In genomic region chr10:39772259-39772658, GRCm38 (mm10) we compare ENCODE assay signal across 5 mouse cellular contexts.
"Had no signal": no experiment of that assay in that cellular context is flagged by ENCODE, and none has a peak within 500 bp of the region (broad histone marks: within the 10 kb centered on the region; RNA-seq: fewer than 3 reads in every experiment).

No protein-coding gene starts in this region.

- DNase-seq: kidney, adult 11 months; kidney, adult 9 months; kidney, postnatal 14 days; lung, adult 18-20 months; lung, postnatal 4 days had no signal
